Mouse (Mus musculus): ENCODE measurements at regions not wholly inside any gene's neighbourhood (a gene's known extent, or its start where the extent isn't known, plus 50 kb on each side); places are given as distances from the start of the nearest gene placed in this dataset.

- no peak overlapping the region for H3K9ac ChIP-seq (replicated peaks; ENCODE audit: low read depth, low read length)
- TF ChIP-seq CTCF (IDR thresholded peaks at IDR 0.05; ENCODE audit: low read depth) = no peak
- TF ChIP-seq EP300 (IDR thresholded peaks at IDR 0.05; ENCODE audit: low read depth) = no peak
- whole genome bisulfite sequencing = 33% methylated on average over 7 of the region's 7 CpGs
- H3K27ac ChIP-seq (ENCODE audit: low read depth) = peak overlapping the region; percentile 39; the same call in 1 of the 2 replicates
- DNase-seq (ENCODE audit: low spot score) (no peak), ATAC-seq (ENCODE audit: insufficient read depth, low read depth) (peak; percentile 77)
- no peaks in the 10 kb centered on the region for H3K9me3 ChIP-seq (replicated peaks; ENCODE audit: control insufficient read depth, low read length)
- H3K27me3 ChIP-seq (ENCODE audit: control insufficient read depth, insufficient read depth, low read length) = no peaks in the 10 kb centered on the region
- H3K4me2 ChIP-seq (ENCODE audit: low read depth, low read length) = no peak overlapping the region
- H3K4me3 ChIP-seq (ENCODE audit: low read depth, low read length) = no peak overlapping the region
- H3K36me3 ChIP-seq (replicated peaks; ENCODE audit: control insufficient read depth, insufficient read depth, low read length) = no peaks in the 10 kb centered on the region
- H3K4me1 ChIP-seq (ENCODE audit: control insufficient read depth, insufficient read depth) = peaks cover 10% of the 10 kb centered on the region; the same call in 1 of the 2 replicates
These were observed 54.3 kb upstream of the Ddr1 start for GRCm38 (mm10) chr17:35758769-35759168.

DNA sequence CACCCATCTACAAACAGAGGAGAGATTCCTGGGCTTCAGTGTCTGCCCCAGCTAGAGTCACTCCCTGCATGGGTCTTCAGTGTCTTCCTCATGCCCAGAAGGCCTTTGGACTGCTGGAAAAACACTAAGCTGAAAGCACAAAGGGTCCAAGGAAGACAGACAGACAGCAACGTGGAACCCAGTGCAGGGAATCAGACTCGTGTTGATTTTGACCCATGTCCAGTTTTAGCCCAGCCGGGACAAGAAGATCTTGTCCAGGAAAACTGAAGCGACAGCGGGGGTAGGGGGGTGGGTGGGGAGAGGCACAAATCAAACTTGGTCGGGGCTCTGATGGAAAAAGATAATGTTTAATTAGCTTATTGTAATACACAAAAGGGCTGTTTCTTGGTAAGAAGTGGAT lies 55.3 kb upstream of the Ddr1 start:
- Histone ChIP-seq H3K9me3 (replicated peaks; ENCODE audit: control insufficient read depth, low read length) (no peaks in the 10 kb centered on the region), H3K27ac (ENCODE audit: low read depth) (no peak overlapping the region), H3K4me1 (ENCODE audit: control insufficient read depth, insufficient read depth) (peaks cover 10% of the 10 kb centered on the region; the same call in 1 of the 2 replicates), H3K9ac (replicated peaks; ENCODE audit: low read depth, low read length) (no peak overlapping the region), H3K27me3 (ENCODE audit: control insufficient read depth, insufficient read depth, low read length) (no peaks in the 10 kb centered on the region), H3K4me3 (ENCODE audit: low read depth, low read length) (no peak overlapping the region), H3K36me3 (replicated peaks; ENCODE audit: control insufficient read depth, insufficient read depth, low read length) (no peaks in the 10 kb centered on the region), H3K4me2 (ENCODE audit: low read depth, low read length) (no peak overlapping the region)
- ATAC-seq (ENCODE audit: insufficient read depth, low read depth) = no peak
- WGBS = 50% methylated on average over 6 of the region's 6 CpGs
- no peak for DNase-seq (ENCODE audit: low spot score)
- TF ChIP-seq EP300 (IDR thresholded peaks at IDR 0.05; ENCODE audit: low read depth) (no peak), CTCF (IDR thresholded peaks at IDR 0.05; ENCODE audit: low read depth) (no peak)

DNA sequence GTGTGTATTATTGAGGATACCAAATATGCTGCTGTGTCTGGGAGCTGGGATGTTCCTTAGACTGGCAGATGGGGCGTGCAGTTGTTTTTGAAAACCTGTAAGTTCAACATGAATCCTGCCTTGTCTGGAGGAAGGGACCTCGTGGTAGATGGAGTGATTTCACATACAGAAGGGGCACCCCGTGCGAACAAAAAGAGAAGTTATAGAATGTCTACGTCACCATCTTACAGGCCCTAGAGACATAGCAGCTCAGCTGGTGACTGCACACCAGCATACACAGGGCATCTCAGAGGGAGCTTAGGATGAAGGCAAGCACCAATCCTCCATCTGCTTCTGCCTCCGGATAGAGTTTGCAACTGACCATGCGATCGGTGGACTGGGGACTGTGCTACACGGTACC lies 58.2 kb upstream of the Ddr1 start:
- Histone ChIP-seq H3K9me3 (replicated peaks; ENCODE audit: control insufficient read depth, low read length) (no peaks in the 10 kb centered on the region), H3K27me3 (ENCODE audit: control insufficient read depth, insufficient read depth, low read length) (no peaks in the 10 kb centered on the region), H3K36me3 (replicated peaks; ENCODE audit: control insufficient read depth, insufficient read depth, low read length) (no peaks in the 10 kb centered on the region), H3K9ac (replicated peaks; ENCODE audit: low read depth, low read length) (no peak overlapping the region), H3K4me2 (ENCODE audit: low read depth, low read length) (no peak overlapping the region), H3K4me3 (ENCODE audit: low read depth, low read length) (no peak overlapping the region), H3K4me1 (ENCODE audit: control insufficient read depth, insufficient read depth) (peaks cover 10% of the 10 kb centered on the region; the same call in 1 of the 2 replicates), H3K27ac (ENCODE audit: low read depth) (no peak overlapping the region)
- DNase-seq (ENCODE audit: low spot score) (no peak), ATAC-seq (ENCODE audit: insufficient read depth, low read depth) (no peak)
- no peak for TF ChIP-seq CTCF (IDR thresholded peaks at IDR 0.05; ENCODE audit: low read depth)
- no peak for TF ChIP-seq EP300 (IDR thresholded peaks at IDR 0.05; ENCODE audit: low read depth)
- 87% methylated on average over 9 of the region's 9 CpGs for WGBS

DNA sequence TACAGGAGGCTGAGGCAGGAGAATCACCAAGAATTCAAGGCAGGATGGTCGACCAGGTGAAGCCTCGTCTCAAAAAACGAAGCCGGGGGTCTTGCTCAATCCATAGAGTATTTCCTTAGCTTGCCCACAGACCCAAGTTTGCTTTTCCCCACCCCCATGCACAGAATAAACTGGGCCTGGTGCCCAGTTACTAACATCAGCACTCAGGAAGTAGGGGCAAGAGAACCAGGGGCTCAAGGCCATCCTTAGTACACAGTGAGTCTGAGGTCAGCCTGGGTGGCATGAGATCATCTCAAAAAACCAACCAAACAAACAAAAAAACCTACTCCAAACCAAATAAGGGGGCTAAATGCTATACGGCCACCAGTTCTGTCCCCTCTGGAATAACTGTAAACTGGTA lies 58.4 kb upstream of the Ier3 start:
- no peak for DNase-seq (ENCODE audit: low spot score)
- H3K9me3 ChIP-seq (replicated peaks; ENCODE audit: control insufficient read depth, low read length) = no peaks in the 10 kb centered on the region
- 87% methylated on average over 5 of the region's 5 CpGs for WGBS
- no peak for ATAC-seq (ENCODE audit: insufficient read depth, low read depth)
- TF ChIP-seq CTCF (IDR thresholded peaks at IDR 0.05; ENCODE audit: low read depth) = no peak
- TF ChIP-seq EP300 (IDR thresholded peaks at IDR 0.05; ENCODE audit: low read depth) = no peak
- peaks cover 10% of the 10 kb centered on the region; the same call in 1 of the 2 replicates for H3K4me1 ChIP-seq (ENCODE audit: control insufficient read depth, insufficient read depth)
- no peak overlapping the region for H3K4me3 ChIP-seq (ENCODE audit: low read depth, low read length)
- H3K9ac ChIP-seq (replicated peaks; ENCODE audit: low read depth, low read length) = no peak overlapping the region
- no peaks in the 10 kb centered on the region for H3K27me3 ChIP-seq (ENCODE audit: control insufficient read depth, insufficient read depth, low read length)
- H3K4me2 ChIP-seq (ENCODE audit: low read depth, low read length) = no peak overlapping the region
- no peaks in the 10 kb centered on the region for H3K36me3 ChIP-seq (replicated peaks; ENCODE audit: control insufficient read depth, insufficient read depth, low read length)
- H3K27ac ChIP-seq (ENCODE audit: low read depth) = no peak overlapping the region

GRCm38 (mm10) chr17:35763866-35764265 lies 57.6 kb upstream of the Ier3 start:
- H3K27me3 ChIP-seq (ENCODE audit: control insufficient read depth, insufficient read depth, low read length) = no peaks in the 10 kb centered on the region
- H3K9ac ChIP-seq (replicated peaks; ENCODE audit: low read depth, low read length) = no peak overlapping the region
- H3K4me2 ChIP-seq (ENCODE audit: low read depth, low read length) = no peak overlapping the region
- H3K4me3 ChIP-seq (ENCODE audit: low read depth, low read length) = no peak overlapping the region
- H3K27ac ChIP-seq (ENCODE audit: low read depth) = no peak overlapping the region
- TF ChIP-seq CTCF (IDR thresholded peaks at IDR 0.05; ENCODE audit: low read depth) (peak; percentile 48), EP300 (IDR thresholded peaks at IDR 0.05; ENCODE audit: low read depth) (no peak)
- DNase-seq (ENCODE audit: low spot score) = no peak
- 29% methylated on average over 6 of the region's 6 CpGs for WGBS
- H3K36me3 ChIP-seq (replicated peaks; ENCODE audit: control insufficient read depth, insufficient read depth, low read length) = no peaks in the 10 kb centered on the region
- H3K9me3 ChIP-seq (replicated peaks; ENCODE audit: control insufficient read depth, low read length) = no peaks in the 10 kb centered on the region
- peak; percentile 55; the same call in 1 of the 2 replicates for ATAC-seq (ENCODE audit: insufficient read depth, low read depth)
- H3K4me1 ChIP-seq (ENCODE audit: control insufficient read depth, insufficient read depth) = peaks cover 4% of the 10 kb centered on the region; the same call in 1 of the 2 replicates

DNA sequence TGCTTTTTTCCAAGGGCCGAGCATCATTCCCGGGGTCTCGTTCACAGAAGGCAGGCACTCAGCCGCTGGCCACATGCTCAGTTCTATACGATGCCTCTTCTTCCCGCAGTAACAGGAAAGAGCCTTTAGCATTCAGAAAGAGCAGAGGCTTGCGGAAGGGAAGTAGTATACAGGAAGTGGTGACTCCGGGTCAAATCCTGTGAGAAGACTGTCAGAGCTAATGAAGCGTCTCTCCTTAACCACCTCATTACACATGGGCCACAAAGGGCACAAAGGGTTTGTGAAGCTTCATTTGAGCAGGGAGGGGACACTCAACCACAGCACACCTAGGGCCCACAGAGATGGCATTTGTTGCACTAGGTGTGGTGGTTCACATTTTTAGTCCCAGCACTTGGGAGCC lies 55.1 kb upstream of the Ier3 start:
- no peaks in the 10 kb centered on the region for H3K4me1 ChIP-seq (ENCODE audit: control insufficient read depth, insufficient read depth)
- no peak overlapping the region for H3K4me2 ChIP-seq (ENCODE audit: low read depth, low read length)
- no peak for ATAC-seq (ENCODE audit: insufficient read depth, low read depth)
- H3K27me3 ChIP-seq (ENCODE audit: control insufficient read depth, insufficient read depth, low read length) = no peaks in the 10 kb centered on the region
- H3K27ac ChIP-seq (ENCODE audit: low read depth) = no peak overlapping the region
- no peak overlapping the region for H3K9ac ChIP-seq (replicated peaks; ENCODE audit: low read depth, low read length)
- no peak for TF ChIP-seq CTCF (IDR thresholded peaks at IDR 0.05; ENCODE audit: low read depth)
- no peak for TF ChIP-seq EP300 (IDR thresholded peaks at IDR 0.05; ENCODE audit: low read depth)
- no peaks in the 10 kb centered on the region for H3K9me3 ChIP-seq (replicated peaks; ENCODE audit: control insufficient read depth, low read length)
- WGBS = 73% methylated on average over 9 of the region's 9 CpGs
- H3K36me3 ChIP-seq (replicated peaks; ENCODE audit: control insufficient read depth, insufficient read depth, low read length) = no peaks in the 10 kb centered on the region
- no peak overlapping the region for H3K4me3 ChIP-seq (ENCODE audit: low read depth, low read length)
- DNase-seq (ENCODE audit: low spot score) = no peak

Measured in heart, postnatal 0 days (tissue).